Mouse (Mus musculus) intestine, embryonic 14.5 days (tissue): Measurements from ENCODE around the gene Tbc1d24. TPM values are rescaled to one million over a fixed set of nuclear protein-coding genes. Genes with fewer than 3 reads are reported as not detected.

Experiments used
- ATAC-seq: fragments of 200-750 bp; cut with Nextera tagmentation; replicated peaks from 2 replicates; pipeline ENCODE4 v1.8.0; 2017; ENCODE audit warnings: low read depth, moderate number of reproducible peaks, moderate TSS enrichment, moderate library complexity; ENCODE audit not compliant: low FRiP score, low TSS enrichment
- DNase-seq: peaks from one replicate; pipeline ENCODE4 v3.0.0-alpha.2; 2018; ENCODE audit warnings: low spot score
- H3K27ac ChIP-seq: fragments of 300-500 bp; sonication (generic); 2 replicates; pipeline ENCODE4 v1.5.1; 2014; ENCODE audit warnings: low read depth, mild to moderate bottlenecking, control low read depth
- H3K27me3 ChIP-seq: fragments of 300-500 bp; sonication (generic); replicated peaks from 2 replicates; pipeline ENCODE4 v1.6.1; 2014; ENCODE audit warnings: low read length, control low read depth; ENCODE audit not compliant: control insufficient read depth, insufficient read depth
- H3K36me3 ChIP-seq: fragments of 300-500 bp; sonication (generic); 2 replicates; pipeline ENCODE4 v1.6.1; 2014; ENCODE audit warnings: low read length, control low read depth; ENCODE audit not compliant: control insufficient read depth, insufficient read depth
- H3K4me1 ChIP-seq: fragments of 300-500 bp; sonication (generic); replicated peaks from 2 replicates; pipeline ENCODE4 v1.6.1; 2014; ENCODE audit warnings: low read length, control low read depth, mixed read lengths; ENCODE audit not compliant: control insufficient read depth, insufficient read depth
- H3K4me2 ChIP-seq: fragments of 300-500 bp; sonication (generic); 2 replicates; pipeline ENCODE4 v1.6.1; 2014; ENCODE audit warnings: low read length
- H3K4me3 ChIP-seq: fragments of 300-500 bp; sonication (generic); 2 replicates; pipeline ENCODE4 v1.5.1; 2014; ENCODE audit warnings: low read depth, low read length, control low read depth, mixed read lengths
- H3K9ac ChIP-seq: fragments of 300-500 bp; sonication (generic); 2 replicates; pipeline ENCODE4 v1.6.1; 2014; ENCODE audit warnings: mild to moderate bottlenecking, low read length
- H3K9me3 ChIP-seq: fragments of 300-500 bp; sonication (generic); 2 replicates; pipeline ENCODE4 v1.6.1; 2016; ENCODE audit warnings: low read length, control low read depth; ENCODE audit not compliant: control insufficient read depth
- WGBS: fragments of 180-500 bp; shearing (Covaris S2); extraction: QIAGEN DNeasy Blood & Tissue Kit; methylation state at CpG from one replicate; pipeline ENCODE4 v1.1.7; 2014; 5-methylcytosine and 5-hydroxymethylcytosine counted together
- polyA plus RNA-seq: library from polyadenylated mRNA; unstranded; fragments of >200 nt; fragmentation: Nextera tagmentation; extraction: Ambion mirVana; gene quantifications from 2 replicates; pipeline ENCODE4 v1.2.1, GENCODE M21; 2014

Gene Tbc1d24
- polyA plus RNA-seq, 1 experiment from 2014 or later = 4.8 TPM

DNA sequence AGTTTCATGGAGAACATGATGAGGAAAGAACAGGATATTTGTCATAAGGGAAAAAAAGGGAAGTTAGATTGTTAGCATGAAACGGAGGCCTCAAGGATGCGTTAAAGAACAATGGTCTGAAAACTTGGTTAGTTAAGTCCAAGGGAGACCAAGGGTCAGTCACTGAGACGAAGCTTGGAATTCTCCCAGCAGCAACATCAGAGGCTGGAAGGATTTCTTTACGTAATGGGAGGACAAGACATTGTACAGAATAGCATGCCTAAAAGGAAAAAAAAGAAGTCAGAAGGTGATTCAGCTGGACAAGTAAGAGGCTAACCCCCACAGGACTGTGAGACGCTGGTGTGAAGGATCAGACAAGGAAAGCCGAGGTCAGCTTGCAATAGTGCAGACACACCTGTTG is 38.2 kb downstream of the Tbc1d24 start:
- no peak overlapping the region for H3K4me2 ChIP-seq
- ATAC-seq (no peak), DNase-seq (no peak)
- no peaks in the 10 kb centered on the region for H3K27me3 ChIP-seq
- WGBS = 88% methylated on average over 6 of the region's 6 CpGs
- peaks cover 21% of the 10 kb centered on the region for H3K4me1 ChIP-seq
- no peak overlapping the region for H3K9ac ChIP-seq
- H3K27ac ChIP-seq = no peak overlapping the region
- no peaks in the 10 kb centered on the region for H3K9me3 ChIP-seq
- H3K4me3 ChIP-seq = no peak overlapping the region
- peaks cover 31% of the 10 kb centered on the region for H3K36me3 ChIP-seq

DNA sequence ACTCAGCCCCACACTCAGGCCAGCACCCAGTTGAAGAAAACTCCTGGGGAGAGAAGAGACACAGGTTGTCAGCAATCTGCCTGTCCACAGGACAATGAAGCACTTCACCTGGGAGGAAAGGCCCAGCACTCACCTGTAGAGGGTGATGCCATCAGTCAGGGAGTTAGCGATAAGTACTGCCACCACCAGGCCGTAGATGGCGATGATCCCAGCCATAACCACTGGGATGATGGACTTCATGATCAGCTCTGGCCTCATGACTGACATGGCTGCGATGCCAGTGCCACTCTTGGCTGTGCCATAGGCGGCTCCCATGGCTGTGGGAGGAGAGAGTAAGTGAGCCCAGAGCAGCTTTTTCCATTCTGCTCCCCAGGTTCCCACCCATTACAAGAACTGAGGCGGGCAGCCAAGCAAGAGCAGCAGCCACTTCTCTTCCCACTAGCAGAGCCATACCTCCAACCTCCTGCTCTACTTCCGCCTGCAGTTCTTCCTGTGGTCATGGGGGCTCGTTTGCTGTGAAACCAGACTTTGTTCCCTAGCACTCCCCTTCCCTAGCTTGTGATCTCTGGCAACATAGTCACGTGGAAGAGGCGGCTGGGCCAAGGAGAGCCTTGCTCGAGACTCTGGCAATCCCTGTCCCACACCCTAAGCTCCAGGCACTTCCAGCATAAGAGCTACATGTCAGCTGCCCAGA is 40.6 kb downstream of the Tbc1d24 start:
- no peak overlapping the region for H3K4me2 ChIP-seq

DNA sequence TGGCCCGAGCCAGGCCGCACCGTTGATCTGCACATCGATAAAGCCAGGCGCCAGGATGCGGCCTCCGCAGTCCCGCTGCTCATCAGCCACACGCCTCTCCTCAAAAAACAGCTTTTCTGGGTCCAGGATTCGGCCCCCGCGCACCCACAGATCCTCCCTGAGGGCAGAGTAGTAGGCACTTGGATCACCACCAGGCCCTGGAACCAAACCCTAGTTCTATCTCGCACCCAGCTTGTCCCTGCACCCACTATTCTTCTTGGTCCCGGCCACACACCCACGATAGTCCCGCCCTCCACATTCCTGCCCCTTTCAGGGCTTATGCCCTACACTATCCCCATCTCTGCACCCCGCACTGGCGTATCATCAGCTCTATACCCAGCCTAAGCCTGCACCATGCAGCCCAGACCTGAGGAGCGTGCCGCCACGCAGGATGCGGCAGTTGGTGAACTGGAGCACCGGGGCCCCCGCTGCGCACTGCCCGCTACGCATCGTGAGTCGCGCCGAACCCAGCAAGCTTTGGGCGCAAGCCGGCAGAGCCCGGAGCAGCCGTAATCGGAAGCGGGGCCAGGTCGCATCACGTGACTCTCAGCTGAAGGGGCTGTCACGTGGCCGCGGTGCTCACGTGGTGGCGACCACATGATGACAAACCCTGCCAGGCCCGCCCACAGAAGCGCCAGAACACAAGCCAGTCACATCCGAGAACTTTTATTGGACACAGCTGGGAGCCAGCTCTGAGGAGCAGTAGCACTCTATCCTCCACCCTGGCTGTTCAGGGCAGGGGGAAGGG is 42.0 kb downstream of the Tbc1d24 start, which contains the start of gene Amdhd2:
Gene Amdhd2, minus strand, starts transcription at position 591 of the 787 bp plus-strand sequence.
- peak within 1 kb of the TSS; percentile 79 for H3K9ac ChIP-seq
- WGBS = under 1% methylated on average over 47 of the region's 47 CpGs
- DNase-seq = peak; percentile 99
- H3K36me3 ChIP-seq = peaks cover 31% of the 10 kb centered on the region
- peak within 1 kb of the TSS; percentile 99 for H3K4me2 ChIP-seq
- peak; percentile 90 for ATAC-seq
- no peaks in the 10 kb centered on the region for H3K27me3 ChIP-seq
- peak within 1 kb of the TSS; percentile 69 for H3K27ac ChIP-seq
- H3K4me3 ChIP-seq = peak within 1 kb of the TSS; percentile 74
- H3K4me1 ChIP-seq = peaks cover 16% of the 10 kb centered on the region
- no peaks in the 10 kb centered on the region for H3K9me3 ChIP-seq

More for the DNA sequence above, 40.6 kb downstream of the Tbc1d24 start:
- no peak for DNase-seq
- H3K36me3 ChIP-seq = peaks cover 31% of the 10 kb centered on the region
- no peak overlapping the region for H3K27ac ChIP-seq
- no peak overlapping the region for H3K4me3 ChIP-seq
- peaks cover 17% of the 10 kb centered on the region for H3K4me1 ChIP-seq
- H3K27me3 ChIP-seq = no peaks in the 10 kb centered on the region
- no peak for ATAC-seq
- no peak overlapping the region for H3K9ac ChIP-seq
- WGBS = 80% methylated on average over 11 of the region's 11 CpGs
- H3K9me3 ChIP-seq = no peaks in the 10 kb centered on the region

DNA sequence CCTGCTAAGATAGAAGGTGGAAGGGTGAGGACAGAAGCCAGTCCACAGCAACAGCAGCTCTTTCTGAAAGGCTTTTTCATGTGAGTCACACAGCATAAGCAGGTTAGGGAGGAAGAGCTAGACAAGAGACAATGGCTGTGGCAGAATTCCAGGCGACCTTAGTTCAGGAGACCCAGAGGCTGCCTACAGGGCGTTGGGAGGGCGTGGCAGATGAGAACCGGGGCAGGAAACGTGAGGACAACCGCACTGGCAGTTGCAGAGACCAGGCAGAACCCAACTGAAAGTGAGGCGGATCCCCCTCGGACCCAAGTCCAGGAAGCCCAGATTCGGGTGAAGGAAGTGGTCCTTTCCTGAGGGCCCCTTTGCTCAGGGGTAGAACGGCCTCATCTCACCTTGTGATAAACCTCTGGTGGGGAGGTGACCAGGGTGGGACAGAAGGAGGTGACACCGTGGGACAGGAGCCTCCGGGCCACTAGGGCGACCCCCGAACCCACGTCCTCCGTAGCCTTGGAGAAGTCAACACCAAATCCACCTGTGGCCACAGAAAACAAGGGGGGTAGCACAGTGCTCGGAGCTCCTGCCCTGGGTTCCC is 42.7 kb downstream of the Tbc1d24 start:
- no peak; the same call in 1 of the 2 replicates for ATAC-seq
- Histone ChIP-seq H3K27ac (peak overlapping the region; percentile 69; the same call in 1 of the 2 replicates), H3K4me2 (peak overlapping the region; percentile 99), H3K4me1 (peaks cover 9% of the 10 kb centered on the region), H3K27me3 (no peaks in the 10 kb centered on the region), H3K4me3 (peak overlapping the region; percentile 74), H3K36me3 (peaks cover 33% of the 10 kb centered on the region), H3K9ac (peak overlapping the region; percentile 79), H3K9me3 (no peaks in the 10 kb centered on the region)
- 17% methylated on average over 17 of the region's 17 CpGs for WGBS
- peak; percentile 56 for DNase-seq

DNA sequence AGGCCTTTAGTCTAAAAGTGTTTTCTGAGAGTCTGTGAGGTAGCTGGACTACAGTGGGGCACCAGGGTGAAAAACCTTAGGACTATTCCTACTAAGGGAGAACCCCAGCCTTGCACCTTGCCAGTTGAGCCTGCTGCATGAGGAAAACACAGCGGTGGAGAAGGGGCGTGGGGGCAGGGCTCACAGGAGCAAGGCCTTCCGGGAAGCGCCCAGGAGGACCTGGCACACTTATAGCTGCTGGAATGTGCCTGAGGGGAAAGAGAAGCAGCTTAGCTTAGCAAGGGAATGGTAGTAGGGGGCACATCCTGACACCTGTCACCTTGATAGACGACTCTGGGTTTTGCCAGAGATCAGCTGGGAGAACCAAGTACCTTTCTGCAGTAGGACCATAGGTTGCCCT is 43.9 kb downstream of the Tbc1d24 start:
- ATAC-seq = no peak
- no peak overlapping the region for H3K4me2 ChIP-seq
- 84% methylated on average over 5 of the region's 5 CpGs for WGBS

DNA sequence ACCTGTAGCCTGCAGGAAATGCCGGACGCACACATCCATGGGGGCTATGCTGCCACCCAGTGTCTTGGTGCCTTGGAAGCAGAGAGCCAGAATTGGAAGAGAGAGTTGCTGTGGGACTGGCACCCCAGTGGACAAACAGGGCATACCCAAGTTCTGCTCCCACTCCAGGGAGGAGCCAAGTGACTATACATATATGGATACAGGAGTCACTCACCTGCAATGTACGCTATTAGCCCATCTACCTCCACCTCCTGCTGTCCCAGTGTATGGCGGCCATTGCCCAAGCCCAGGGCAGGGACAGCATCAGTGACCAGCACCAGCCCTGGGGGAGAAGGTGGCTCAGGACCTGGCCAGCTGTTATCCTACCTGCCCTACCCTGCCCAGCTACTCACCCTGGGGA is 47.8 kb downstream of the Tbc1d24 start:
- Histone ChIP-seq H3K27me3 (no peaks in the 10 kb centered on the region), H3K4me1 (peaks cover 3% of the 10 kb centered on the region; the same call in 1 of the 2 replicates), H3K4me2 (no peak overlapping the region), H3K36me3 (peaks cover 19% of the 10 kb centered on the region; the same call in 1 of the 2 replicates), H3K27ac (no peak overlapping the region), H3K9me3 (no peaks in the 10 kb centered on the region), H3K9ac (no peak overlapping the region), H3K4me3 (no peak overlapping the region)
- no peak for DNase-seq
- no peak for ATAC-seq
- WGBS = 86% methylated on average over 4 of the region's 4 CpGs

More for the DNA sequence above, 43.9 kb downstream of the Tbc1d24 start:
- Histone ChIP-seq H3K27ac (no peak overlapping the region), H3K9me3 (no peaks in the 10 kb centered on the region), H3K27me3 (no peaks in the 10 kb centered on the region), H3K36me3 (peaks cover 30% of the 10 kb centered on the region), H3K9ac (no peak overlapping the region), H3K4me3 (no peak overlapping the region), H3K4me1 (peaks cover 8% of the 10 kb centered on the region; the same call in 1 of the 2 replicates)
- DNase-seq = no peak

DNA sequence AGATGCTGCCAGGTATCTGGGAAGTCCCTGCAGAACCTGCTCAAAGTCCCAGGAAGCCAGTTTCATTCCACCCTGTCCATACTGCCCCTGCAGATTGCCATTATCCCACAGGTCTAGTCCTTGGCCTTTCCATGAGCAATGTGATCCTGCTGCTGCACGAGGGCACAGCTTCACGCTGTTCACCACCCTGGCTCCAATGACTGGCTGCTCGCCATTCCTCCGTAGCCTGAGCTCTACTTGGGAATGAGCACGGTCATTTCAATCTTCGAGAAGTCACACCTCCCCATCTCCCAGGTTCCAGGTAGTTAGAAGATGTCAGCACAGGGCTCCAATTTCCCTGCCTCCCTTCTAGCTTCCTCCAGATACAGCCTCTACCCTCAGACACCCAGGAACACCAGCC is 48.2 kb downstream of the Tbc1d24 start:
- DNase-seq (no peak), ATAC-seq (no peak)
- H3K4me2 ChIP-seq = no peak overlapping the region
- no peak overlapping the region for H3K27ac ChIP-seq
- peaks cover 19% of the 10 kb centered on the region; the same call in 1 of the 2 replicates for H3K36me3 ChIP-seq
- peaks cover 4% of the 10 kb centered on the region; the same call in 1 of the 2 replicates for H3K4me1 ChIP-seq
- H3K27me3 ChIP-seq = no peaks in the 10 kb centered on the region
- no peak overlapping the region for H3K9ac ChIP-seq
- 90% methylated on average over 6 of the region's 6 CpGs for WGBS
- no peak overlapping the region for H3K4me3 ChIP-seq
- H3K9me3 ChIP-seq = no peaks in the 10 kb centered on the region

DNA sequence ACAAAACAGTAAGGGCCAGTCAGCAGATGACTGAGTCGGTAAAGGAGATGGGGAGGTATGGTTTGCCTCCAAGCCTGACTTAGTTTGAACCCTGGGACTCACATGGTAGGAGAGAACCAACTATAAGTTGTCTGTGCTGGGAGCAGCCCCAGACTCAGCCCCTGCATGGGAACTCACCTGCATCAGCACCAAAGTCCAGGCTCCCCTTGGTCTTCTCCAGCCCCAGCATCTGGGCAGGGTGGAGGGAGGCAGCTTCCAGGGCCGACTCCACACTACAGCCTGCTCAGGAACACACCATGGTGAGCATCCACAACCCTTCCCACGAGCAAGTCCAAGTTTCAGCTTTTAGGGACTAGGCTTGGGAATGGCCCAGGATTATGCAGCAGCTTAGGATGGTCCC is 49.0 kb downstream of the Tbc1d24 start:
- no peak overlapping the region for H3K27ac ChIP-seq
- peaks cover 6% of the 10 kb centered on the region; the same call in 1 of the 2 replicates for H3K4me1 ChIP-seq
- no peak overlapping the region for H3K9ac ChIP-seq
- no peaks in the 10 kb centered on the region for H3K27me3 ChIP-seq
- no peak for DNase-seq
- no peak overlapping the region for H3K4me2 ChIP-seq
- no peak overlapping the region for H3K4me3 ChIP-seq
- ATAC-seq = no peak
- 87% methylated on average over 3 of the region's 3 CpGs for WGBS
- H3K36me3 ChIP-seq = peaks cover 19% of the 10 kb centered on the region; the same call in 1 of the 2 replicates
- H3K9me3 ChIP-seq = no peaks in the 10 kb centered on the region
